Comparison of ENCODE assay signal across 9 mouse cellular contexts in the genomic region with DNA sequence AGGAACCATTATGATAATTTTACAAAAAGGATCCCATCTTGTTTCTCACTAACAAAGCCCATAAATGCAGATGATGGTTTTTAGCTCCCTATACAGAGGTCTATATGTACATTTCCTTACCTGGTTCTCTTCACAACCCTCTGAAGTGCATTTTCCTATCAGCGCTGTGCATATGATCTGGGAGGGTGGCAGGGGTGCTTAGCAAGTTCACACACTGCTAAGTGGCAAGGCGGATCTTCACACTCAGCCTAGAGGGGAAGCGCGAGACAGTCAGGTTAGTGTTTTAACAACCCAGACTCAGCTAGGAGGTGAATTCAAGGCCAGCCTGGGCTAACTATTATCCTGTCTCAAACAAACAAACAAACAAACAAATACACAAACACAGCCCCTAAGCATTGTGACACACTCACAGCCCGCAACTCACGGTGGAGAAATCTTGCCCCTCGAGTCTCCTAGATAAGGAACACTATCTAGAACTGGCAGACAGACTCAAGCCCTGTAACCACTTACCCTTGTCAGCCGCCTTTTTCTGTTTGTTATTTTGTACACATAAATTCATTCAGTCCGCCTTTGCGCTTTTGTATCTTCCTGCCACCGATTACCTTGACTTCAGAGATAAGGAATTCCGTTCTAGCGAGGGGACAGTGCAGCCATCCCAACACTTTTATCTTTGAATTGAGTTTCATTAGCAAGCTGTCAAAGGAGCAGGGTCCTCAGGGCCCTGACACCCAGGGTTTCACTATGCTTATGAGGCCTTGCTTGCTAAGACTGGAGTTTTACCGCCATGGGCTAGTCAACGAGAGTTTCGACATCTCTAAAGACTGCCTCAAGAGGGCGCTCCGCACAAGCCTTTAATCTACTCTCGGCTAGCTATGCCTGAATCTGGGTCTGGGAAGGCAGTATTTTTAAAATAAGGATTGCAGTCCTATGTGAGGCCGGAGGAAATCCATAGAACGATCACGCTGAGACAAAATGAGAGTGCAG. TPM values are rescaled to one million over a fixed set of nuclear protein-coding genes. Genes with fewer than 3 reads are reported as not detected.
DNase-seq lines count a peak whose midpoint lies in the region; ATAC-seq and TF ChIP-seq lines count a peak whose summit lies in the region.
"Had no signal": no experiment of that assay in that cellular context is flagged by ENCODE, and none has a peak within 500 bp of the region (broad histone marks: within the 10 kb centered on the region; RNA-seq: fewer than 3 reads in every experiment).

No protein-coding gene starts in this region.

- TF ChIP-seq RAD21 in CH12.LX (IDR thresholded peaks at IDR 0.05; ENCODE audit: low read depth, low read length) = peak; percentile 80

- no peaks in the 10 kb centered on the region for H3K79me2 ChIP-seq in CH12.LX (replicated peaks; ENCODE audit: control insufficient read depth, extremely low read depth, insufficient read depth, poor library complexity, severe bottlenecking)

- H3K9me3 ChIP-seq in CH12.LX (replicated peaks; ENCODE audit: low read length) = no peaks in the 10 kb centered on the region
- no peaks in the 10 kb centered on the region for H3K9me3 ChIP-seq in forebrain, embryonic 13.5 days (replicated peaks)
- no peaks in the 10 kb centered on the region for H3K9me3 ChIP-seq in heart, postnatal 0 days (replicated peaks; ENCODE audit: control insufficient read depth, low read length)
- no peaks in the 10 kb centered on the region for H3K9me3 ChIP-seq in liver, embryonic 15.5 days (replicated peaks)
- no peaks in the 10 kb centered on the region for H3K9me3 ChIP-seq in neural tube, embryonic 13.5 days
- H3K9me3 ChIP-seq in stomach, postnatal 0 days (ENCODE audit: control insufficient read depth, low read length) = no peaks in the 10 kb centered on the region
- H3K9me3 ChIP-seq: embryonic facial prominence, embryonic 12.5 days had no signal

- H3K4me1 ChIP-seq in CH12.LX (ENCODE audit: control insufficient read depth in 1 of 2, insufficient read depth in 2 of 2) = no peaks in the 10 kb centered on the region
- H3K4me1 ChIP-seq in forebrain, embryonic 13.5 days = peaks cover 26% of the 10 kb centered on the region
- H3K4me1 ChIP-seq in heart, postnatal 0 days (ENCODE audit: control insufficient read depth, insufficient read depth) = no peaks in the 10 kb centered on the region
- H3K4me1 ChIP-seq in liver, embryonic 15.5 days (replicated peaks) = peaks cover 3% of the 10 kb centered on the region; the same call in 1 of the 2 replicates
- peaks cover 23% of the 10 kb centered on the region for H3K4me1 ChIP-seq in neural tube, embryonic 13.5 days (replicated peaks)
- H3K4me1 ChIP-seq in stomach, postnatal 0 days (replicated peaks; ENCODE audit: control insufficient read depth, insufficient read depth) = no peaks in the 10 kb centered on the region

- dilution Hi-C loops in CH12.LX (cut with MboI; ENCODE audit: extremely low pct_ligation_motif_present, extremely low pct_unique_long_range_greater_than_20kb, low sequenced_read_pairs) = no loop called here

- peak; percentile 75 for DNase-seq in CH12.LX (ENCODE audit: extremely low read depth)
- peak; percentile 72 for DNase-seq in c-Kit-positive CD71-positive TER-119-positive erythroid progenitor cells, embryonic 14.5 days (ENCODE audit: low spot score)
- DNase-seq in heart, postnatal 0 days (ENCODE audit: low spot score) = peak; percentile 83
- DNase-seq in kidney, postnatal 36 days = peak; percentile 80 to 92
- peak; percentile 85 for DNase-seq in stomach, postnatal 0 days (ENCODE audit: low spot score)

- no peak for TF ChIP-seq EP300 in CH12.LX (IDR thresholded peaks at IDR 0.05; ENCODE audit: low read length)
- no peak for TF ChIP-seq EP300 in heart, postnatal 0 days (IDR thresholded peaks at IDR 0.05; ENCODE audit: low read depth)
- no peak for TF ChIP-seq EP300 in stomach, postnatal 0 days (optimal IDR thresholded peaks at IDR 0.05)

- H3K27me3 ChIP-seq in CH12.LX (replicated peaks) = no peaks in the 10 kb centered on the region
- H3K27me3 ChIP-seq in forebrain, embryonic 13.5 days = no peaks in the 10 kb centered on the region
- H3K27me3 ChIP-seq in heart, postnatal 0 days (ENCODE audit: control insufficient read depth, insufficient read depth, low read length) = no peaks in the 10 kb centered on the region
- H3K27me3 ChIP-seq in liver, embryonic 15.5 days = no peaks in the 10 kb centered on the region
- no peaks in the 10 kb centered on the region for H3K27me3 ChIP-seq in neural tube, embryonic 13.5 days
- no peaks in the 10 kb centered on the region for H3K27me3 ChIP-seq in stomach, postnatal 0 days (ENCODE audit: control insufficient read depth, insufficient read depth, low read length)
- H3K27me3 ChIP-seq: embryonic facial prominence, embryonic 12.5 days had no signal

- H3K4me3 ChIP-seq in CH12.LX (replicated peaks in 1 of 3; ENCODE audit: low read depth in 2 of 3, low read length in 2 of 3, poor library complexity in 1 of 3) = no peak overlapping the region
- no peak overlapping the region for H3K4me3 ChIP-seq in forebrain, embryonic 13.5 days
- no peak overlapping the region for H3K4me3 ChIP-seq in heart, postnatal 0 days (ENCODE audit: low read depth, low read length)
- no peak overlapping the region for H3K4me3 ChIP-seq in liver, embryonic 15.5 days (replicated peaks)
- no peak overlapping the region for H3K4me3 ChIP-seq in neural tube, embryonic 13.5 days
- H3K4me3 ChIP-seq in stomach, postnatal 0 days (ENCODE audit: low read depth, low read length) = no peak overlapping the region
- H3K4me3 ChIP-seq: embryonic facial prominence, embryonic 12.5 days had no signal

- H3K27ac ChIP-seq in CH12.LX (ENCODE audit: insufficient read depth, low read depth) = no peak overlapping the region
- H3K27ac ChIP-seq in forebrain, embryonic 13.5 days = no peak overlapping the region
- H3K27ac ChIP-seq in heart, postnatal 0 days (ENCODE audit: low read depth) = no peak overlapping the region
- no peak overlapping the region for H3K27ac ChIP-seq in liver, embryonic 15.5 days (replicated peaks)
- H3K27ac ChIP-seq in neural tube, embryonic 13.5 days (replicated peaks) = no peak overlapping the region
- H3K27ac ChIP-seq in stomach, postnatal 0 days (replicated peaks) = no peak overlapping the region

- TF ChIP-seq POLR2A in CH12.LX (IDR thresholded peaks at IDR 0.05; ENCODE audit: low read depth, low read length) = no peak

- peak; percentile 76 for ATAC-seq in forebrain, embryonic 13.5 days
- ATAC-seq in heart, postnatal 0 days (ENCODE audit: insufficient read depth, low read depth) = peak; percentile 75
- ATAC-seq in liver, embryonic 15.5 days (ENCODE audit: insufficient read depth) = peak; percentile 66
- ATAC-seq in neural tube, embryonic 13.5 days (ENCODE audit: low read depth) = peak; percentile 68
- peak; percentile 73 for ATAC-seq in stomach, postnatal 0 days (ENCODE audit: low FRiP score, low TSS enrichment)

- in situ Hi-C loops in CH12.LX (cut with MboI; ENCODE audit: low pct_ligation_motif_present, low pct_unique_long_range_greater_than_20kb, low sequenced_read_pairs) = no loop called here

- 49% methylated on average over 22 of the region's 22 CpGs for WGBS in forebrain, embryonic 13.5 days
- WGBS in heart, postnatal 0 days = 32% methylated on average over 22 of the region's 22 CpGs
- WGBS in liver, embryonic 15.5 days (ENCODE audit: insufficient replicate concordance) = 15% methylated on average over 22 of the region's 22 CpGs
- 47% methylated on average over 22 of the region's 22 CpGs for WGBS in neural tube, embryonic 13.5 days
- WGBS in stomach, postnatal 0 days = 45% methylated on average over 22 of the region's 22 CpGs

- H3K4me2 ChIP-seq in CH12.LX (ENCODE audit: insufficient read depth, low read depth, poor library complexity, severe bottlenecking) = peak overlapping the region; percentile 41; the same call in 1 of the 2 replicates
- no peak overlapping the region for H3K4me2 ChIP-seq in forebrain, embryonic 13.5 days
- H3K4me2 ChIP-seq in heart, postnatal 0 days (ENCODE audit: low read depth, low read length) = no peak overlapping the region
- H3K4me2 ChIP-seq in liver, embryonic 15.5 days = peak overlapping the region; percentile 37
- no peak overlapping the region for H3K4me2 ChIP-seq in neural tube, embryonic 13.5 days
- H3K4me2 ChIP-seq in stomach, postnatal 0 days (replicated peaks; ENCODE audit: low read depth) = no peak overlapping the region
- H3K4me2 ChIP-seq: embryonic facial prominence, embryonic 12.5 days had no signal

- H3K9ac ChIP-seq in CH12.LX (ENCODE audit: insufficient read depth, low read depth) = no peak overlapping the region
- no peak overlapping the region for H3K9ac ChIP-seq in forebrain, embryonic 13.5 days
- no peak overlapping the region for H3K9ac ChIP-seq in heart, postnatal 0 days (replicated peaks; ENCODE audit: low read depth, low read length)
- no peak overlapping the region for H3K9ac ChIP-seq in liver, embryonic 15.5 days
- H3K9ac ChIP-seq in neural tube, embryonic 13.5 days = no peak overlapping the region
- H3K9ac ChIP-seq in stomach, postnatal 0 days (ENCODE audit: low read length) = no peak overlapping the region
- H3K9ac ChIP-seq: embryonic facial prominence, embryonic 12.5 days had no signal

- H3K36me3 ChIP-seq in CH12.LX (replicated peaks in 1 of 2; ENCODE audit: control insufficient read depth in 1 of 2, insufficient read depth in 1 of 2, low read length in 1 of 2) = no peaks in the 10 kb centered on the region
- H3K36me3 ChIP-seq in forebrain, embryonic 13.5 days (ENCODE audit: poor library complexity, severe bottlenecking) = no peaks in the 10 kb centered on the region
- no peaks in the 10 kb centered on the region for H3K36me3 ChIP-seq in heart, postnatal 0 days (replicated peaks; ENCODE audit: control insufficient read depth, insufficient read depth, low read length)
- H3K36me3 ChIP-seq in liver, embryonic 15.5 days (replicated peaks) = no peaks in the 10 kb centered on the region
- no peaks in the 10 kb centered on the region for H3K36me3 ChIP-seq in neural tube, embryonic 13.5 days
- no peaks in the 10 kb centered on the region for H3K36me3 ChIP-seq in stomach, postnatal 0 days (ENCODE audit: control insufficient read depth, insufficient read depth, low read length)
- H3K36me3 ChIP-seq: embryonic facial prominence, embryonic 12.5 days had no signal

- peak; percentile 47 to 84; a peak in 3 of 4 replicates for TF ChIP-seq CTCF in CH12.LX (conservative IDR thresholded peaks at IDR 0.05 in 1 of 2, IDR thresholded peaks at IDR 0.05 in 1 of 2; ENCODE audit: low read depth in 2 of 2, low read length in 2 of 2)
- TF ChIP-seq CTCF in heart, postnatal 0 days (IDR thresholded peaks at IDR 0.05; ENCODE audit: low read depth) = peak; percentile 86
- TF ChIP-seq CTCF in stomach, postnatal 0 days (IDR thresholded peaks at IDR 0.05; ENCODE audit: low read depth) = peak; percentile 91

RNA-seq across cellular contexts. Expression of a gene that starts 53.0 kb away (rescaled TPM):
- total RNA-seq in CH12.LX (2012; rRNA removed) = 9.1 and 9.5 TPM in 2 replicates
- 5.9 and 6.4 TPM in 2 replicates for total RNA-seq in CH12.LX (2014; rRNA removed)
- 9.4 and 10.2 TPM in 2 replicates for polyA plus RNA-seq in CH12.LX (2012; ENCODE audit: insufficient read length, low read depth)
- polyA plus RNA-seq in forebrain, embryonic 13.5 days (2015; fragmentation: Nextera tagmentation; extraction: Ambion mirVana) = 37.2 and 51.0 TPM in 2 replicates
- 3.6 and 4.1 TPM in 2 replicates for total RNA-seq in heart, postnatal 0 days (2014; rRNA removed; ENCODE audit: low replicate concordance)
- 1.7 and 1.9 TPM in 2 replicates for polyA plus RNA-seq in heart, postnatal 0 days (2015; fragmentation: Nextera tagmentation; extraction: Ambion mirVana)
- 0.67 and 0.73 TPM in 2 replicates for polyA plus RNA-seq in liver, embryonic 15.5 days (2015; fragmentation: Nextera tagmentation; extraction: Ambion mirVana)
- polyA plus RNA-seq in neural tube, embryonic 13.5 days (2015; fragmentation: Nextera tagmentation; extraction: Ambion mirVana) = 7.9 and 9.2 TPM in 2 replicates
- 1.2 and 1.6 TPM in 2 replicates for polyA plus RNA-seq in stomach, postnatal 0 days (2015; fragmentation: Nextera tagmentation; extraction: Ambion mirVana)

Comparison
In these comparisons a context has a peak if more than half of its experiments do, and no peak if none do; other contexts are left out.
1. H3K4me2 ChIP-seq: peak in CH12.LX (single experiment) and liver, embryonic 15.5 days (single experiment); none in forebrain, embryonic 13.5 days (single experiment), heart, postnatal 0 days (single experiment), neural tube, embryonic 13.5 days (single experiment) and stomach, postnatal 0 days (single experiment).
2. Peak in every context shown above with its lines, with median percentiles within 50 percentile points of each other: DNase-seq, CTCF ChIP-seq and ATAC-seq.